Mouse (Mus musculus) liver, embryonic 15.5 days (tissue): Measurements from ENCODE around the gene Gm45785. TPM values are rescaled to one million over a fixed set of nuclear protein-coding genes. Genes with fewer than 3 reads are reported as not detected.

Source experiments
- ATAC-seq: fragments of 200-750 bp; cut with Nextera tagmentation; 2 replicates; pipeline ENCODE4 v1.8.0; 2017; ENCODE audit warnings: moderate number of reproducible peaks, mild to moderate bottlenecking, moderate library complexity; ENCODE audit not compliant: insufficient read depth
- H3K27ac ChIP-seq: fragments of 300-500 bp; sonication (generic); replicated peaks from 2 replicates; pipeline ENCODE4 v1.5.1; 2015; ENCODE audit warnings: mild to moderate bottlenecking, inconsistent platforms
- H3K27me3 ChIP-seq: fragments of 300-500 bp; sonication (generic); 2 replicates; pipeline ENCODE4 v1.6.1; 2015; ENCODE audit warnings: mild to moderate bottlenecking, inconsistent platforms
- H3K36me3 ChIP-seq: fragments of 300-500 bp; sonication (generic); replicated peaks from 2 replicates; pipeline ENCODE4 v1.6.1; 2015; ENCODE audit warnings: moderate library complexity, mild to moderate bottlenecking, inconsistent platforms
- H3K4me1 ChIP-seq: fragments of 300-500 bp; sonication (generic); replicated peaks from 2 replicates; pipeline ENCODE4 v1.6.1; 2015; ENCODE audit warnings: inconsistent platforms
- H3K4me2 ChIP-seq: fragments of 300-500 bp; sonication (generic); 2 replicates; pipeline ENCODE4 v1.6.1; 2015; ENCODE audit warnings: moderate library complexity, mild to moderate bottlenecking, inconsistent platforms
- H3K4me3 ChIP-seq: fragments of 300-500 bp; sonication (generic); replicated peaks from 2 replicates; pipeline ENCODE4 v1.5.1; 2015; ENCODE audit warnings: mild to moderate bottlenecking, inconsistent platforms
- H3K9ac ChIP-seq: fragments of 300-500 bp; sonication (generic); 2 replicates; pipeline ENCODE4 v1.6.1; 2015; ENCODE audit warnings: moderate library complexity, mild to moderate bottlenecking, inconsistent platforms
- H3K9me3 ChIP-seq: fragments of 300-500 bp; sonication (generic); replicated peaks from 2 replicates; pipeline ENCODE4 v1.6.1; 2016; ENCODE audit warnings: inconsistent platforms
- WGBS: fragments of 180-500 bp; shearing (Covaris S2); methylation state at CpG from one replicate; pipeline ENCODE4 v1.1.7; 2015; ENCODE audit warnings: mixed read lengths; ENCODE audit not compliant: insufficient replicate concordance; 5-methylcytosine and 5-hydroxymethylcytosine counted together
- polyA plus RNA-seq: library from polyadenylated mRNA; unstranded; fragments of >200 nt; fragmentation: Nextera tagmentation; extraction: Ambion mirVana; gene quantifications from 2 replicates; pipeline ENCODE4 v1.2.1, GENCODE M21; 2015

Gm45785 gene
- polyA plus RNA-seq, 1 experiment from 2014 or later: not detected

- H3K27me3 ChIP-seq: no peaks in the 10 kb centered on the region
- no peaks in the 10 kb centered on the region for H3K36me3 ChIP-seq
Observed at GRCm38 (mm10) chr7:140797619-140798018, 58.5 kb downstream of the Gm45785 start.

DNA sequence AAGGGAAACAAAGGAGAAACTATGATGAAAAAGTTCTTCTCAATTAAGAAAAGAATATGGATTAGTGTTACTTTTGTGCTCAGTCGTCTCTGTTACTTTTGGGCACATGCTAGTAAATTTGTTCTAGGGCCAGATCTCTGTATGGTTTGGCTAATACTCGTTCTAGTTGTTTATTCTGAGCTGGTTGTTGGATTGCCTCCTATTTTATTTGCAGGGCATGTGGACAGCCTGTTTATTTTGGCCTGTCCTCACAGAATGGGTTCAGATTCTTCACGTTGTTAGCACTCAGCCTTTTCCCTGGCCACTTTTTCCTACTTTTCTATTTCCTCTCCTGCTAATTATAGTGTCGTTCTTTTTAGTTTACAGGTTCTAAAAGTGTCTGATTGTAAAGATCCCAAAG is 62.6 kb downstream of the Gm45785 start:
- H3K27ac ChIP-seq: no peak overlapping the region
- H3K4me1 ChIP-seq: no peaks in the 10 kb centered on the region
- no peak overlapping the region for H3K4me3 ChIP-seq
- WGBS: 44% methylated on average over 4 of the region's 4 CpGs
- H3K4me2 ChIP-seq: no peak overlapping the region
- ATAC-seq: no peak
- no peaks in the 10 kb centered on the region for H3K36me3 ChIP-seq
- H3K9me3 ChIP-seq: no peaks in the 10 kb centered on the region
- H3K9ac ChIP-seq: no peak overlapping the region
- no peaks in the 10 kb centered on the region for H3K27me3 ChIP-seq

More at GRCm38 (mm10) chr7:140797619-140798018, 58.5 kb downstream of the Gm45785 start:
- H3K4me1 ChIP-seq: no peaks in the 10 kb centered on the region
- 66% methylated on average over 3 of the region's 3 CpGs for WGBS
- H3K4me3 ChIP-seq: no peak overlapping the region
- no peak overlapping the region for H3K9ac ChIP-seq
- no peak overlapping the region for H3K27ac ChIP-seq
- ATAC-seq: no peak
- H3K9me3 ChIP-seq: no peaks in the 10 kb centered on the region
- H3K4me2 ChIP-seq: no peak overlapping the region

- H3K9ac ChIP-seq: no peak overlapping the region
- H3K27ac ChIP-seq: no peak overlapping the region
- no peak overlapping the region for H3K4me2 ChIP-seq
- no peaks in the 10 kb centered on the region for H3K4me1 ChIP-seq
- no peaks in the 10 kb centered on the region for H3K36me3 ChIP-seq
- H3K27me3 ChIP-seq: no peaks in the 10 kb centered on the region
- ATAC-seq: no peak
- 68% methylated on average over 7 of the region's 7 CpGs for WGBS
- no peaks in the 10 kb centered on the region for H3K9me3 ChIP-seq
- H3K4me3 ChIP-seq: no peak overlapping the region
Observed at GRCm38 (mm10) chr7:140788053-140788435, 68.1 kb downstream of the Gm45785 start.

GRCm38 (mm10) chr7:140787406-140788052 is 68.6 kb downstream of the Gm45785 start, which contains the start of gene Syce1:
Gene Syce1 (minus strand): TSS chr7:140787852.
- H3K27me3 ChIP-seq: no peaks in the 10 kb centered on the region
- H3K9me3 ChIP-seq: no peaks in the 10 kb centered on the region
- ATAC-seq: no peak
- no peaks in the 10 kb centered on the region for H3K36me3 ChIP-seq
- no peak within 1 kb of the TSS for H3K4me3 ChIP-seq
- no peak within 1 kb of the TSS for H3K4me2 ChIP-seq
- no peak within 1 kb of the TSS for H3K27ac ChIP-seq
- no peaks in the 10 kb centered on the region for H3K4me1 ChIP-seq
- H3K9ac ChIP-seq: no peak within 1 kb of the TSS
- 69% methylated on average over 33 of the region's 33 CpGs for WGBS

GRCm38 (mm10) chr7:140780548-140780947 is 75.6 kb downstream of the Gm45785 start:
- 54% methylated on average over 4 of the region's 4 CpGs for WGBS
- no peak for ATAC-seq
- Histone ChIP-seq H3K27ac (no peak overlapping the region), H3K9ac (no peak overlapping the region), H3K36me3 (no peaks in the 10 kb centered on the region), H3K9me3 (no peaks in the 10 kb centered on the region), H3K4me1 (no peaks in the 10 kb centered on the region), H3K4me3 (no peak overlapping the region), H3K4me2 (no peak overlapping the region), H3K27me3 (no peaks in the 10 kb centered on the region)

Other genes starting within 250 kb of the Gm45785 start
- not detected in 2 replicates for gene Olfr61, start 227.4 kb downstream of the Gm45785 start, polyA plus RNA-seq
- gene Olfr53, start 209.9 kb downstream of the Gm45785 start, polyA plus RNA-seq: not detected in 2 replicates
- not detected in 2 replicates for gene Olfr539, start 196.4 kb downstream of the Gm45785 start, polyA plus RNA-seq
- not detected in 2 replicates for gene Olfr45, start 174.4 kb downstream of the Gm45785 start, polyA plus RNA-seq
- not detected in 2 replicates for gene Olfr541, start 159.1 kb downstream of the Gm45785 start, polyA plus RNA-seq
- gene Cyp2e1, start 92.6 kb downstream of the Gm45785 start, polyA plus RNA-seq: 0.46 and 0.75 TPM in 2 replicates
- gene Syce1, start 68.5 kb downstream of the Gm45785 start, polyA plus RNA-seq: 0.06 and 0.13 TPM in 2 replicates
- 0.18 and 0.20 TPM in 2 replicates for gene Zfp941, start 34.2 kb downstream of the Gm45785 start, polyA plus RNA-seq
- gene Urah, start 21.3 kb downstream of the Gm45785 start, polyA plus RNA-seq: 24.7 and 26.8 TPM in 2 replicates
- not detected in 2 replicates for gene Scgb1c1, start 10.8 kb downstream of the Gm45785 start, polyA plus RNA-seq
- gene Odf3, start 8.5 kb downstream of the Gm45785 start, polyA plus RNA-seq: not detected in 2 replicates
- 20.9 and 23.3 TPM in 2 replicates for gene Ric8a, start 626 bp upstream of the Gm45785 start, polyA plus RNA-seq
- 18.7 and 20.3 TPM in 2 replicates for gene Bet1l, start 1.2 kb upstream of the Gm45785 start, polyA plus RNA-seq
- 133 TPM in 2 replicates for gene Psmd13, start 25.6 kb upstream of the Gm45785 start, polyA plus RNA-seq
- gene Sirt3, start 26.0 kb upstream of the Gm45785 start, polyA plus RNA-seq: 20.0 and 21.5 TPM in 2 replicates
- gene Cox8b, start 44.1 kb upstream of the Gm45785 start, polyA plus RNA-seq: 2.5 and 3.6 TPM in 2 replicates
- gene Nlrp6, start 64.6 kb upstream of the Gm45785 start, polyA plus RNA-seq: 4.8 and 7.0 TPM in 2 replicates
- gene Pgghg, start 85.1 kb upstream of the Gm45785 start, polyA plus RNA-seq: 6.0 and 6.6 TPM in 2 replicates
- 0.39 and 0.68 TPM in 2 replicates for gene Ifitm5, start 94.0 kb upstream of the Gm45785 start, polyA plus RNA-seq
- gene Gm45717, start 99.6 kb upstream of the Gm45785 start, polyA plus RNA-seq: not detected in 2 replicates
- gene Ifitm2, start 99.7 kb upstream of the Gm45785 start, polyA plus RNA-seq: 384 and 401 TPM in 2 replicates
- gene Ifitm1, start 110.9 kb upstream of the Gm45785 start, polyA plus RNA-seq: 21.3 TPM in 2 replicates
- gene Ifitm3, start 154.4 kb upstream of the Gm45785 start, polyA plus RNA-seq: 84.9 and 98.1 TPM in 2 replicates
- gene Ifitm6, start 161.6 kb upstream of the Gm45785 start, polyA plus RNA-seq: 23.2 and 25.7 TPM in 2 replicates
- not detected in 2 replicates for gene Gm17387, start 172.8 kb upstream of the Gm45785 start, polyA plus RNA-seq
- 0.45 and 0.46 TPM in 2 replicates for gene B4galnt4, start 204.8 kb upstream of the Gm45785 start, polyA plus RNA-seq
- 0.54 and 0.84 TPM in 2 replicates for gene Pkp3, start 221.9 kb upstream of the Gm45785 start, polyA plus RNA-seq
- 22.1 and 28.1 TPM in 2 replicates for gene Sigirr, start 244.2 kb upstream of the Gm45785 start, polyA plus RNA-seq